Mouse (Mus musculus): ENCODE results near the gene Lyl1. TPM values are rescaled to one million over a fixed set of nuclear protein-coding genes. Genes with fewer than 3 reads are reported as not detected.

The Lyl1 gene
- total and polyA plus RNA-seq, 2 experiments from 2014 or later: 4.4 to 8.7 TPM

DNA sequence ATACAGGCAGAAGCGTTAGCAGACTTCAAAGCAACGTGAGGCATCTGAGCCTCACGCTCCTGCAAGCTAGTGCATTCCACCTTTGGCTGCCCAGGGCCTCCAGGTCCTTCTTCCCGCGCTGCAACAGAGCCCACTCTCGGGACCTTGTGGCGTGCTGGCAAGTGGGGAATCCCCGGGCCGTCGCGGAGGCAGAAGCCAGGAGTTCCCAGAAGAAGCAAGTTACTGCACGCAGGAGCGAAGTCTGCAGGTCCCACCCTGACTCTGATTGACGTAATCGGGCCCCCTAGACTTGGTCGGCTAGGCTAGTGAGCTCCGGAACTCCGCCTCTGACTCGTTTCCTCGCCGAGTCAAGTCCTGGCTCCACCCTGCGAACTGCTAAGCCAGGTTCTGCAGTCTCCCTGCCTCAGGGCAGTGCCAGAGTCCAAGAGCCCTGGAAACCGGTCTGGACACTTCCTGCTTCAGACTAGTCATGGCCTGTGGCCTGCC, 44.6 kb upstream of the Lyl1 start:
- Histone ChIP-seq H3K36me3 (replicated peaks; ENCODE audit: control insufficient read depth, insufficient read depth, low read length) (no peaks in the 10 kb centered on the region), H3K9me3 (replicated peaks; ENCODE audit: control insufficient read depth, low read length) (no peaks in the 10 kb centered on the region), H3K4me2 (ENCODE audit: low read depth, low read length) (peak overlapping the region; percentile 59), H3K4me3 (ENCODE audit: low read depth, low read length) (peak overlapping the region; percentile 40), H3K9ac (replicated peaks; ENCODE audit: low read depth, low read length) (peak overlapping the region; percentile 49), H3K4me1 (ENCODE audit: control insufficient read depth, insufficient read depth) (peaks cover 13% of the 10 kb centered on the region; the same call in 1 of the 2 replicates), H3K27me3 (ENCODE audit: control insufficient read depth, insufficient read depth, low read length) (no peaks in the 10 kb centered on the region), H3K27ac (ENCODE audit: low read depth) (peak overlapping the region; percentile 87)
- peak; percentile 64 for ATAC-seq (ENCODE audit: insufficient read depth, low read depth)
- TF ChIP-seq EP300 (IDR thresholded peaks at IDR 0.05; ENCODE audit: low read depth): peak; percentile 76
- TF ChIP-seq CTCF (IDR thresholded peaks at IDR 0.05; ENCODE audit: low read depth): no peak
- under 1% methylated on average over 23 of the region's 23 CpGs for WGBS
- peak; percentile 82 for DNase-seq (ENCODE audit: low spot score)

GRCm38 (mm10) chr8:84657203-84657602, 44.1 kb upstream of the Lyl1 start:
- peaks cover 13% of the 10 kb centered on the region; the same call in 1 of the 2 replicates for H3K4me1 ChIP-seq (ENCODE audit: control insufficient read depth, insufficient read depth)
- no peaks in the 10 kb centered on the region for H3K36me3 ChIP-seq (replicated peaks; ENCODE audit: control insufficient read depth, insufficient read depth, low read length)
- ATAC-seq (ENCODE audit: insufficient read depth, low read depth) (no peak), DNase-seq (ENCODE audit: low spot score) (no peak)
- TF ChIP-seq EP300 (IDR thresholded peaks at IDR 0.05; ENCODE audit: low read depth): no peak
- TF ChIP-seq CTCF (IDR thresholded peaks at IDR 0.05; ENCODE audit: low read depth): no peak
- no peaks in the 10 kb centered on the region for H3K9me3 ChIP-seq (replicated peaks; ENCODE audit: control insufficient read depth, low read length)
- no peak overlapping the region for H3K9ac ChIP-seq (replicated peaks; ENCODE audit: low read depth, low read length)
- H3K27me3 ChIP-seq (ENCODE audit: control insufficient read depth, insufficient read depth, low read length): no peaks in the 10 kb centered on the region
- H3K4me2 ChIP-seq (ENCODE audit: low read depth, low read length): peak overlapping the region; percentile 59
- H3K4me3 ChIP-seq (ENCODE audit: low read depth, low read length): peak overlapping the region; percentile 40; the same call in 1 of the 2 replicates
- peak overlapping the region; percentile 87 for H3K27ac ChIP-seq (ENCODE audit: low read depth)

DNA sequence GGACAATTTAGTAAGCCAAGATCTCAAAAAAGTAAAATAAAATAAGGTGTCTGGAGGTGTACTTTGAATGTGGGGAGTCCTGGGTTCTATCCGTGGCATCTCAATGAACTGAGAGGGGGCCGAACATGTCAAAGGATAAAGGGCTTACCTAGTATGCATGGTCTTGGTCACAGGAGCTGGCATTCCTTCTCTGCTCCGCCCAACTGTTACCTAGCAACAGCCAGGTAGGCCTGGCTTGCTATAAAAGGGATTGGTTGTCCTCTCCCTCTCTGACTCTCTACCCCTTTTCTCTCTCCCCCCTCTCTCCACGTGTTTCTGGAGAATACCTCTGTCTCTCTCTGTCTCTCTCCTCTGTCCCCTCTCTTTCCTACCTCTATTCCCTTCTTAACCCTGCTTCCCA, 43.6 kb upstream of the Lyl1 start:
- TF ChIP-seq CTCF (IDR thresholded peaks at IDR 0.05; ENCODE audit: low read depth): no peak
- TF ChIP-seq EP300 (IDR thresholded peaks at IDR 0.05; ENCODE audit: low read depth): no peak
- no peak overlapping the region for H3K4me2 ChIP-seq (ENCODE audit: low read depth, low read length)
- H3K9me3 ChIP-seq (replicated peaks; ENCODE audit: control insufficient read depth, low read length): no peaks in the 10 kb centered on the region
- no peak for ATAC-seq (ENCODE audit: insufficient read depth, low read depth)
- H3K36me3 ChIP-seq (replicated peaks; ENCODE audit: control insufficient read depth, insufficient read depth, low read length): no peaks in the 10 kb centered on the region
- peaks cover 13% of the 10 kb centered on the region; the same call in 1 of the 2 replicates for H3K4me1 ChIP-seq (ENCODE audit: control insufficient read depth, insufficient read depth)
- no peak for DNase-seq (ENCODE audit: low spot score)
- H3K27me3 ChIP-seq (ENCODE audit: control insufficient read depth, insufficient read depth, low read length): no peaks in the 10 kb centered on the region
- H3K4me3 ChIP-seq (ENCODE audit: low read depth, low read length): no peak overlapping the region
- 76% methylated on average over 4 of the region's 4 CpGs for WGBS
- H3K9ac ChIP-seq (replicated peaks; ENCODE audit: low read depth, low read length): no peak overlapping the region
- H3K27ac ChIP-seq (ENCODE audit: low read depth): peak overlapping the region; percentile 87

DNA sequence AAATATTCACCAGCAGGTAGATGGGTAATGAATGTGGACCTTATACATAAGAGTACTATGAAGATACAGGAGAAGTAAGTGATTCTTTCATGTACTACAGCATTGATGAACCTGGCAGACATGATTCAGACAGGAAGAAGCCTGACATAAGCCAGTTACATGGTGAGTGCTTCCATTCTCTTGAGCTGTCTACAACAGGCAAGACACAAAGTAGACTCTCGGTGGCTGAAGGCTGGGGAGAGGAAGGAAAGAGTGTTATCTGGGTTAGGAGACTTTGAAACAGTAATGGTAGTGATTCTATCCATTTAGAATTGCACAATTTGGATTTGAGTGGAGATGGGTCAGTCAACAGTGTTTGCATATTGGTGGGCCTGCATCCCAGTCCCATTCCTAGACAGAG, 42.3 kb upstream of the Lyl1 start:
- ATAC-seq (ENCODE audit: insufficient read depth, low read depth): no peak
- no peak for DNase-seq (ENCODE audit: low spot score)
- 53% methylated on average over 1 of the region's 1 CpGs for WGBS
- no peak overlapping the region for H3K9ac ChIP-seq (replicated peaks; ENCODE audit: low read depth, low read length)
- no peaks in the 10 kb centered on the region for H3K36me3 ChIP-seq (replicated peaks; ENCODE audit: control insufficient read depth, insufficient read depth, low read length)
- H3K9me3 ChIP-seq (replicated peaks; ENCODE audit: control insufficient read depth, low read length): no peaks in the 10 kb centered on the region
- no peak for TF ChIP-seq EP300 (IDR thresholded peaks at IDR 0.05; ENCODE audit: low read depth)
- peak overlapping the region; percentile 93 for H3K27ac ChIP-seq (ENCODE audit: low read depth)
- no peak overlapping the region for H3K4me3 ChIP-seq (ENCODE audit: low read depth, low read length)
- no peak overlapping the region for H3K4me2 ChIP-seq (ENCODE audit: low read depth, low read length)
- no peaks in the 10 kb centered on the region for H3K27me3 ChIP-seq (ENCODE audit: control insufficient read depth, insufficient read depth, low read length)
- H3K4me1 ChIP-seq (ENCODE audit: control insufficient read depth, insufficient read depth): peaks cover 17% of the 10 kb centered on the region; the same call in 1 of the 2 replicates

DNA sequence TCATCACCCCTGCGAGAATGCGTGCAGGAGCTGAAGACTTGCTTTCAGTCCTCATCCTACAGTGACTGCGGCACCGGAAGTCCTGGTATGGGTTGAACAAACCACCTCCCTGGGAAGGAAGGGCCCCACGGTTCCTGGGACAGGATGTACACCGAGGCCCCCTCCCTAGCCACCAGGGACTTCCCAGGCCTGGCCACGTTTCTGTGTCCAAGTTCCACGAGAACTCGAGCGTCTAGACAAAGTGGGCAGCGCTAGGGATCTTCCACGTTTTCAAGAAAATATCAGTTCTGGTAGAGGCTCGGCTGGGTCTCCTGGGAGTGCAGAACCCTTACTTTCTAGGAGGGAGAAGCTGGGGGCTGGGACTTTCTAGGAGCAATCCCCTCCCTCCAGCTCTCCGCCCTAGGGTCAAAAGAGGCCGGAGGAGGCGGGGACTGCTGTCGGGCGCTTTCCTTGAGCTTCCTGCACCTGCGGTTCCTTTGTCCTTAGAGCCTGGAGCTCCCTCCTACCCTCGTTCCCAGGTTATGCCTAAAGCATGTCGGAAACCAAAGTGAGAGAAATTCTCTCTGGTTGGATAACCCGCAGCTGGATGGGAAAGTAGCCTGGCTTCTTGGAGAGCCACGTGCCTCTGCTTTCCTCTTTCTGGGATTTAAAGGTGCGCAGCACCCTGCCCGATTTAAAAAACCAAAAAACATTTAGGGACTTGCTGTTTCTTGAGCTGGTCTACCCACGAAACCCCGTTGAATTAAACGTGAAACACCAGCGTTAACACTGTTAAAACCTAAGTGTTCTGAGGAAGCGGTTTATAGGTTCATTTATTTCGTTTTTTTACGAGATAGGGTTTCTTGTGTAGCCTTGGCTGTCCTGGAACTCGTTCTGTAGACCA, 41.1 kb upstream of the Lyl1 start:
- TF ChIP-seq EP300 (IDR thresholded peaks at IDR 0.05; ENCODE audit: low read depth) (0 out of 2 replicates have a peak, but pooled peaks have one; percentile 28), CTCF (IDR thresholded peaks at IDR 0.05; ENCODE audit: low read depth) (no peak)
- DNase-seq (ENCODE audit: low spot score) (peak; percentile 77), ATAC-seq (ENCODE audit: insufficient read depth, low read depth) (peak; percentile 28)
- Histone ChIP-seq H3K9ac (replicated peaks; ENCODE audit: low read depth, low read length) (peak overlapping the region; percentile 88), H3K36me3 (replicated peaks; ENCODE audit: control insufficient read depth, insufficient read depth, low read length) (no peaks in the 10 kb centered on the region), H3K4me2 (ENCODE audit: low read depth, low read length) (peak overlapping the region; percentile 86), H3K27ac (ENCODE audit: low read depth) (peak overlapping the region; percentile 93), H3K4me1 (ENCODE audit: control insufficient read depth, insufficient read depth) (peaks cover 16% of the 10 kb centered on the region; the same call in 1 of the 2 replicates), H3K9me3 (replicated peaks; ENCODE audit: control insufficient read depth, low read length) (no peaks in the 10 kb centered on the region), H3K4me3 (ENCODE audit: low read depth, low read length) (peak overlapping the region; percentile 76), H3K27me3 (ENCODE audit: control insufficient read depth, insufficient read depth, low read length) (no peaks in the 10 kb centered on the region)
- WGBS: 5% methylated on average over 33 of the region's 33 CpGs
